Mouse (Mus musculus): Measurements from ENCODE around the gene Cdc42bpg.

DNA sequence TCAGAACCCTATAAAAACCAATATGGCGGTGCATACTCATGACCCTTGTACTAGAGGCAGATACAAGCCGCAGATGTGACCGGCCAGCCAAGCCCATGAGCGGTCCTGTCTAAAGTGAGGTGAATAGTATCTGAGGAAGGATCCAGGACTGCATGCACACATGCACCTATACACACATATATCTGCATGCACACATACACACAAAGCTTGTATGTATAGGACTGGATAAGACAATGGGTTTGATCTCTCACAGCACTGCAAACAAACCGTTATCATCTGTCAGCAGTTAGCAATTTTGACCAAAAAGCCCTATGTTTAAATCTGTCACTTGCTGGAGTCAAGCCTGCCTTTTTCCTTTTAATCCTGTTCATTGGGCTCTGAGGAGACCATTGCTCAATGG, 4.1 kb upstream of the Cdc42bpg start:
- no peak for TF ChIP-seq TAL1 (IDR thresholded peaks at IDR 0.05; ENCODE audit: low read length)
- no peak for TF ChIP-seq GATA1 (IDR thresholded peaks at IDR 0.05; ENCODE audit: low read length)

All from erythroblast, embryonic 14.5 days (primary cell).